Mouse (Mus musculus): ENCODE measurements around the gene Ptprd.

Ptprd gene

DNA sequence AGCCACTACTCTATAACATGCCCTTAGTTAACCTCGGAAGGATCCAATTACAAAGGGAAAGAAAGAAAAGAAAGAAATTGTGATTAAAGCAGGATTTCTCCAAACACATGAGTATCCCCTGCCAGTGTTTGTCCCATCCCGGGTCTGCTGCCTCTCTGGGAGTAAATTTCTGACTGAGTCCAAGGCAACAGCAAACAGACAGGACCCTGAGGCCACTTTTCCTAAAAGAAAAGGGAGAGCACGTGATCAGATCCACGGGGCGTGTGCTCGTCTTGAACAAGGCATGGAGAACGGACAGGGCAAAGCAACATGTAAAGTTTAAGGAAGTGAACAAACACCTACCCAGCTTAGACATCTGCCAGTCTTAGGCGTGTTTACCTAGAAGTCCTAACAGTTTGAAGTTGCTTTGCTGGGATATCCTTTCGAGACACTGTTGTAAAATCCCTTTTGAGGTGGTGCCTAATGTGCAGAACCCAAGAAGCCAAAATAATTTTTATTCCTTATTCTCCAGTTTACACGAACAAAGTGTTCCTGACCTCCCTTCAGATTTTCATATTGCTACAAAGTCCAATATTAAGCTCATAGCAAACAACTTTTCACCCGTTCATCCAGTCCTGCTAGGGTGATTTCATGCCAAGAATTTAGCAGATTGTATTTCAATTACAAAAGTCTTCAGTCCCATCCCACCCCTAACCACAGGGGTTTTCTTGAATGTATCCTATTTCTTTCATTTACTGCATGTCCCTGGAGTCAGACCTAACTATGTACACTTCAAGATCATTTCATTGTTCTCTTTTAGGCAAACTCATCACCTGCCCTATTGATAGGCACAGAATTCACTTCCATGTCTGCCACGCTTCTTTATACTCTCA lies 1921.9 kb downstream of the Ptprd start:
- DNase-seq = no peak

DNA sequence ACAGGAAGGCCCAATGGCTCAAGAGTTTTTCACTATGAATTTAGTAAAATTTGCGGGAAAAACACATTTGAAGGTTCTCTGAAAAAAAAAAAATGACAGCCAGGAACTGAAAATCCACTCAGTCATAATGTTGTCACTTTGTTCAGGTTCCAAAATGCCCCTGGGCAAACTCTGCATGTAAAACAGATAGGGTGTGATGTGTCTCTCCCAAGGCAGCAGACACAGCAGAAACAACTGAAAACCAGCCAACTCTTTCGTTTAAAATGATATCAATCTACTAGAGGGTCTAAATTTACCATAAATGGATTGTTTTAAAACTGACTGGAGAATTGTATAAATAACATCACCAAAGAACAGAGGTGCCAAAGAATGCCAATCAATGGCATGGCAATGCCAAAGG lies 1925.7 kb downstream of the Ptprd start:
- DNase-seq = peak in 1 of 2 experiments; percentile 35

DNA sequence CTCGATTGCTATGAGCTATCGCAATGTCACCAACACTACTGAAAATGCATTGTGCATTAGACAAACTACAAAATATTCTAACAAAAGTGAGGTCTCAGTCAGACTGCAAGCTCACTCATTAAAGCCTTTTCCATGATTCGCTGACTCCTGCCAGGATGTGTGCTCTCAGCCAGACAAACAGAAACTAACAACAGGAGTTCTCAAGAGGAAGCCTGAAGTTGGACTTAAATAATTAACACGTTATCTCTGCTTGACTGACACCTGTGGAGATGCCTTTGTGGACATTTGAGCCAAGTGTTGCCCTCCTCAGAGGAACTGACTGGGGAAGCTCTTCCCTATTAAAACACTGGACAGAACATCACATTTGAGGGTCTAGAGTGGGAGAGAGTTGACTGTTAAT lies 1928.9 kb downstream of the Ptprd start:
- DNase-seq = peak; percentile 16

- DNase-seq = no peak
These were observed 1949.0 kb downstream of the Ptprd start for GRCm38 (mm10) chr4:76262727-76263126.

GRCm38 (mm10) chr4:76260686-76261085 lies 1951.1 kb downstream of the Ptprd start:
- DNase-seq = peak; percentile 70 to 86

DNA sequence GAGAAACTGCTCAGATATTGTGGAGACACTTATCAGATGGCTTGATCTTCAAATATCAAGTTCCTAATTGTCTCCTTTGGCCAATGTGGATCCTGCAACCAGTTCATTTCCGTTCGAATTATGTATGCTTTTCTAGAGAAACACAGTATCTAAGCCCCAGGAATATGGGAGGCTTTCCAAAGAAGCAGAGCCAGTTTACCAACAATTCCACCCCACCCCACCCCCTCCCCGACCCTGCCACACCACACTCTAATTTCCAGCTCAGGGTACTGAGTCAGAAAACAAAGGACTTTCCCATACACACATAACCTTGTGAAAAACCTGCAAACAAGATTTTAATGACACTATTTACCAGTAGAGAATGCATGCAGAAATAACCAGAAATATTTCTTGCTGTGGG lies 1951.5 kb downstream of the Ptprd start:
- peak; percentile 42 to 51 for DNase-seq

DNA sequence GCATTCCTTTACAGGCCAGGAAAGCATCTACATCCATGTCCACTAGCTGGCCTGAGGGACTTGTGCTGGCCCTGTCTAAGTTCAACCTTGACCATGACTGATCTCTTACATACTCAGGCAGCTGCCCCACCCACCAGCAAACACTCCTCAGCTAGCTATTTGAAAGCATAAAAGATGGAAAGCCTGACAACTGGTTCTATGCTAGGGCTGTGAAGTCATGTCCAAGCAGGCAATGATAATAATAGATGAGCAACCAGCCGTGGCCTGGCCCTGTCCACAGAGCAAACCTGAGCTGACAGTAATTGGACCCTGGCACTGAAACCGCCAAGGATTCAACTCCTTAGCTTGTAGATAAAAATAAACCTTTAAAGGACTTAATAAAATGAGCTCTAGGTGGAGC lies 1952.1 kb downstream of the Ptprd start:
- DNase-seq = peak; percentile 49 to 54

GRCm38 (mm10) chr4:76244371-76244770 lies 1967.4 kb downstream of the Ptprd start:
- no peak for DNase-seq

DNA sequence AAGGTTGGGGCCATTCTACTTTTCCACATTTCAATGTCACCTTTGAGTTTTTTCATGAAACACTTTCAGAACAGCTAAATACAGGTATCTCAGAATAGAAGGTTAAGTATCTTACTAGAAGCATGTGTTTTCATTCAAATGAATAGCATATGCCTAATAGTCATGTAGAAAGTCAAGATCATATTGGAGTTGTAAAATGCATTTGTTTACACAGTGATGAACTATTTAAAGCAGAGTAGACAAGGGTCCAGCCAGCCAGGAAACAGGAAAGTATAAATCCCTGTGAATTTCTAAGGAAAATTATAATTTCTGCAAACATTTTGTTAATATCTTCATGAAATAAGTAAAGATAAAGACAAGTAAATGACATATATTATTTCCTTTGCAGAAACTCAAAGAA lies 1970.2 kb downstream of the Ptprd start:
- DNase-seq = no peak

DNA sequence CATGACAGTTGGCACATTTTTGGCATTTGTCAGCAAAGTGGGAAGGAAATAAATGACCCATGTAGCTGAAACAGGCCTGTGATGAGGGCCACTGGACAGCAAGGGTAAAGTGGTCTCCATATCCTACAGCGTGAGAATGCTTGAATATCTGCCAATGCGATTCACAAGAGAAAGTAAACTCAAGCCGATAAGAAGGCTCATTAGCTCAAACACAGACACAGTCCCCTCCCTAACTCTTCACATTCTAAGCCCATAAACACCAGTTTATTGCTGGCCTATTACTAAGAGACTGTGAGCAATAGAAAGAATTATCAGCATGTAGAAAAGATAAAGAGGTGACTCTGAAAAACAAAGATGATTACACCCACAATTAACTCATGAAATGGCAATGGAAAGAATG lies 1970.6 kb downstream of the Ptprd start:
- DNase-seq = no peak

GRCm38 (mm10) chr4:76239063-76239462 lies 1972.7 kb downstream of the Ptprd start:
- no peak for DNase-seq

- DNase-seq = no peak
These were observed 1973.2 kb downstream of the Ptprd start for GRCm38 (mm10) chr4:76238577-76238976.

- peak; percentile 54 to 68 for DNase-seq
These were observed 1973.9 kb downstream of the Ptprd start for GRCm38 (mm10) chr4:76237827-76238226.

DNA sequence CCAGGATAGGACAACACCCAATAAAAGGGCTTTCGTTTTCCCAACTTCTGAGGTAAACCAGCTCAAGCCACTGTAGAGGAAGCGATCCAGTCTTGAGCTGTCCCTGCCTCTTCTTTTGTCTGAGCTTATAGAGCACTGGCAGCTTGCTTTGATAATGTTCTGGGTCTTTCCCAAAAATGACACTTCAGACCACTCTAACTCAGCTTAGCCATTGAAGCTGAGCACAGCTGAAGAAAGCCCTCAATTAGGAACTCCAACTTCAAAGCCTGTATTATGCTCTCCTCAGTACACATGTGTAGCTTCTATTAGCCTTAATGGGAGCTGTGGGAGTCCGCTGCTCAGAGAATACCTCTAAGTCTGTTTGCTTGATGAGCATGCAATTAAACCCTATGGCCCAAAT lies 1988.0 kb downstream of the Ptprd start:
- DNase-seq = no peak

GRCm38 (mm10) chr4:76222520-76222919 lies 1989.2 kb downstream of the Ptprd start:
- no peak for DNase-seq

DNA sequence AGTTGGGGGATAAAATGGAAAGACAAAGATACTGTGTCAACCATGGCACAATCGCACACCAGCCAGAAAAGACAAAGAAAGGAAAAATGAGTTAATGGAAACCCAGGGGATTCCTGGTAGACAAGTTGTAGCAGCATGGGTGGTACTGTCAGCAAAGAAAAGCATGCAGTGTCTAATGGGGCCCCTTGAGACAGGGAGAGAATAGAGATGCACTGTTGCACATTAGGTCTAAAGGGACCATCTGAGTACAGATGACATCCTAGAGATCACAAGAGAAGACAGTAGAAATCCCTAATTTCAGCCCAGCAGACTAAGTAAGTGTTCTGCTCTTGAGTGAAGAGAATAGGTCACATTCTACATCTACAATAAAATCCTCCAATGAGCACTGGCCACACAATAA lies 1993.7 kb downstream of the Ptprd start:
- DNase-seq = no peak

DNA sequence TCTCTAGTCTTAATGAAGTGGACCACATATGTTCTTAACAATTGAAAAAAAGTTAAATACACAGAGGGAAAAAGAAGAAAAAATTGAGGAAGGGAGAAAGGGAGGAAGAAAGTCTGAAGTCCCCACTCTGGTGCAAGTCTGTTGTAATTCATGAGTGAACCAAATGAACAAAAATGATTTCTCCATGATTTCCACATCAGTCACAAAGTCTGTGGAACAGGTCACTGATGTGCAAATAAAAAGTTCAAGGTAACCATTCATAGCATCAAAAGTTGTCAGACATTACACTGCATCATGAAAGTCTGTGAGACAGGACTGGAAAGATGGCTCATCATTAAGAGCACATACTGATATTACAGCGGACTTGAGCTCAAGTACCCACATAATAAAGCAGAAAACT lies 1996.6 kb downstream of the Ptprd start:
- DNase-seq = no peak

GRCm38 (mm10) chr4:76199321-76199720 lies 2012.4 kb downstream of the Ptprd start:
- DNase-seq = peak; percentile 75 to 79

DNA sequence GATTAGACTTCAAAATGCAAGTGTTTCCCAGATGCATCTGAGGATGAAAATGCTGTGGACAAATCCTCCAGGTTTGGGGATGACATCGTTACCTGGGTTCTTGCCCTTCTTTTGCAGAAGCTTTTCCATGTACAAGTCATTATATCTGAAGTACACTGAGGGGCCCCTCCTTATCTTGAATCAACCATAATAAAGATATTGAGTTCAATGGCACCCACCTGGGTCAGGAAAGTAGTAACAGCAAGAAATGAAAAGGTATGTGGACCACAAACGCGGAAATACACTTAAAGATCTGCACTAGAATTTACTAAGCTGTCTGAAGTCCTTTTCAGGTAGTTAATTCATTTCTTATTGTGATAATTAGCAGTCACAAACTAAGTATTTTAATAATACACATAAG lies 2017.0 kb downstream of the Ptprd start:
- DNase-seq = no peak

- peak; percentile 61 to 66 for DNase-seq
These were observed 2018.3 kb downstream of the Ptprd start for GRCm38 (mm10) chr4:76193496-76193895.

GRCm38 (mm10) chr4:76192031-76192430 lies 2019.7 kb downstream of the Ptprd start:
- no peak for DNase-seq

DNA sequence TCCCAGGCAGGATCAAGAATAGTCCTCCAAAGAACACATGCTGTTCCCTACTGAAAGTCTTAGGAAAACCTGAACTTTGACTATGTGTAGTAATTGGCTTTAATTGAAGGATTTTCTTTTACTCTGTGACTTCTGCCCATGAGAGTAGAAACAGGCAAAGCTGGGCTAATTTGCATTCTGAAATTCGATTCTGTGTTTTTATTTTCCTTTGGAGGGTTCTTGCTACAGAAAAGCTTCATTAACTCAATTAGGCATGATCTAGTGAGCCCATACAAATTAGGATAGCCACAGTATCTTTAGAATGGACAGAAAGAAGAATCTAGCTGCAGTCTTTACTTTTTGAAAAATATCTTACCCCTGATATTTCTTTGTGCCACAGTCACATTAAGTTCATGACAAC lies 2021.0 kb downstream of the Ptprd start:
- DNase-seq = no peak

DNA sequence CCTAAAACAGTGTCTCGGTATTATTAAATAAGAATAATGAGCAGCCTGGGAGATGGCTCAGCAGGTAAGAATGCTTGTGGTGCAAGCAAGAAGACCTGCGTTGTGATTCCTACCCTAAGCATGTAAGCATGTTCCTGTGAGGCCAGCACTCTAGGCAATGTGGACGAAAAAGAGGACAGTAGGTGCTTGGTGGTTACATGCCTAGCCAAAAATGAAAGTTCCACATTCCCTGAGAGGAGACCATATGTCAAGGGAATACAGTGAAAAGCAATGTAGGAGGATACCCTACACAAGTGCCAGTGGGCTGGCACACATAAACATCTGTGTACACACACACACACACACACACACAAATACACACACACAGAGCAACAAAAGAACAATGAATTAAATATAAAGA lies 2028.7 kb downstream of the Ptprd start:
- DNase-seq = no peak

DNA sequence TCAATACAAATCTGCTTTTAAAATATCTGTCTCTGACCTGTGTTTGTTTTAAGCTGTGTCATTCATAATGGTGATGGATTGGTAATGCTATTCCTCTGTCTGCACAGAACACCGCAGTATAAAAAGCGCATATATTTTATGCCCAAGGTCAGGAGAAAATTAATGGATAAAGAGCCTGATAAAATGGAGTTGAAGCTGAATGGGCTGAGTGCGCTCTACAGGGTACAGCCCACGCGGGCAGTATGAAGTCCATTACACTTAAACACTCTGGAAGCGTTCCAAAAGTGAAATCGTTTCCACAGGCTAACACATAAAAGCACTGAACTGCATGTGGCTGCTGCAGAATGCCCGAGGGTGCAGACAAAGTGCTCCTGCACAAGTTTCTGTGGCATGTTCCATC lies 2032.3 kb downstream of the Ptprd start:
- peak; percentile 5 to 19 for DNase-seq

GRCm38 (mm10) chr4:76175086-76175485 lies 2036.7 kb downstream of the Ptprd start:
- peak; percentile 67 to 69 for DNase-seq

Data from cerebellum, postnatal 10 days (tissue).